Mouse (Mus musculus): Measurements from ENCODE around the gene Snrk.
A peak's percentile ranks its signal among the peaks of the same experiment; 100 is the strongest.

Gene Snrk

DNA sequence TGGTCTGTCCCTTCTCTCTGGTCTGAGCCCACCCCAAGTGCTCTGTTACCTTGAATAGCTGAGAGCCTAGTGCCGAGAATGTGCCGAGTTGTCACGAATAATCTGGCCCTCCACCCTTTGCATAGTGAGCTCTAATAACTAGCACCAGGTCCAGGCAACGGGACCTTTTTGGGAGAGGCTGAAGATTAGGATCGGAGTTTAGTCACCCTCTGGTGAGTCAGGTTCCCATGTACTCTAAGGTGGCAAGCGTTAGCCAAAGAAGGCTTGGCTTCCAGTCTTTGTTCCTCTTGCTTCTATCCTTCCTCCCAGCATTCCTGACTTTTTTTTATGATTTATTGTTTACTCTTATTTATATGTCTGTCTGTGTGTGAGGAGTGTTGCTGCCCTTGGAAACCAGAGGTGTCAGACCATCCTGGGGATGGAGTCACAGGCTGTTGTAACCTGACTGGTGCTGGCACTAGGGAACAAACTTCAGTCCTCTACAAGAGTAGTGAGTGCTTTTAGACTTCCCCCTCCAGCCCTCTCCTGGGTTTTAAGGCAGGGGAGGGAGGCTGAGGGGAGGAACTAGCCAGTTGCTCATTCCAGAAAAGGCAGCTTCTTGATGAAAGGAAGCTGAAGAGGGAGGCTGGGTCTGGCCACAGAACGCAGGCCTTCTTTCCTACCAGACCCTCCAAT is 9.2 kb upstream of the Snrk start:
- no peak for DNase-seq (ENCODE audit: low spot score)

DNA sequence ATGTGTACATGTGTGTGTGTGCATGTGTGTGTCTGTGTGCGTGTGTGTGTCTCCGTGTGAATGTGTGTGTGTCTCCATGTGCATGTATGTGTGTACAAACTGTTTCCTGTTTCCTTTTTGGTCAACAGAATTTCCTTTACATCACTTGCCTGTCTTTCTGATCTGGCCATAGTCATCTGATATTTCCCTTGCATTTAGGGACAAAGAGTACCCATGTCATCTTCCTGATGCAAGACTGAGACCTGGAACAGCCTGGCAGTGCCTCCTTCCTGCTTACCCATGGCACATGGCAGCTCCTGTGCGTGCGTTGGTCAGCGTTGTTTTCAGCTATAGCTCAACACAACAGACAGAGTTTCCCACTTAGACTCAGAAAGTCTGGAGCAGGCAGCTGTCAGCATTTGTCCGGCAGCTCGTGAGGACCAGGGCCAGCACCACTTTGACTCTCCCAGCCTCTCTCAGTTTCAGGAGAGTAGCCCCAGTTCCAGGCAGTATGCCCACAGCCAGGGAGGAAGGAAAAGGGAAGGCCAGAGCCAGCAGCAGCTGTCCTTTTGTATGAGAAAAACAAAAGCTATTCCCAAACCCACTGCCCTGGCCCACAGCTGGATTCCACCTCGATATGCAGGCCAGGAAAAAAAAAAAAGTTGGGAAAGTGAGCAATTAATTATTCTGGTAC is 7.4 kb upstream of the Snrk start:
- peak; percentile 83 for DNase-seq (ENCODE audit: low spot score)

DNA sequence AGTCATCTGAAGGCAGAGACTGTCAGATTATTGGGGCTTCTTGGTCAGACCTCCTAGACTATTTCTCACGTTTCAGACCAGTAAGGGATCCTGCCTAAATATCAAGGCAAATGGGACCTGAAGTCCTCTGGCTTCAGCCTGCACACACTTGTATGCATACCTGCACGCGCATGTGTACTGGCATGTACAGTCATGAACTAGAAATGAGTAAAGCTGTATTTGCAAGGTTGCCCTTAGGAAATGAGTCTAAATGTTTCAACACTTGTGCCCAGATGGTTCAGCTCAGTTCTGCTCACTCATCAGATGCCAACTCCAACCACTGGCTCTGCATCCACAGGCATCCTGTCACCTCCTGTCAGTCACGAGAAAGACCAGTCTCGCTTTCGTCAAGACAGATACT is 6.6 kb upstream of the Snrk start:
- DNase-seq (ENCODE audit: low spot score): no peak

DNA sequence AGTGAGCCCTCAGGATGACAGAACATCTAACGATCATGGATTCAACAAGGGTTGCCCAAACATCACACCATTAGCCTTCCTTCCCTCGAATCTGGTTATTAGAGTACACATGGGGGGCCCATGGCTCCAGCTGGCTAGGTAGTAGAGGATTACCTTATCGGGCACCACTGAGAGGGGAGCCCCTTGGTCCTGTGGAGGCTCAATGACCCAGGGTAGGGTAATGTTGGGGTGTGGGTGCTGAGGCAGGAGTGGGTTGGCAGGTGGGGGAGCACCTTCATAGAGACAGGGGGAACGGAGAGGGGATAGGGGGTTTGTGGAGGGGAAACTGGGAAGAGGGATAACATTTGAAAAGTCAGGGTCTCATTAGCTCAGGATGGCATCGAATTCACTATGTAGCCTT is 6.1 kb upstream of the Snrk start:
- DNase-seq (ENCODE audit: low spot score): no peak

DNA sequence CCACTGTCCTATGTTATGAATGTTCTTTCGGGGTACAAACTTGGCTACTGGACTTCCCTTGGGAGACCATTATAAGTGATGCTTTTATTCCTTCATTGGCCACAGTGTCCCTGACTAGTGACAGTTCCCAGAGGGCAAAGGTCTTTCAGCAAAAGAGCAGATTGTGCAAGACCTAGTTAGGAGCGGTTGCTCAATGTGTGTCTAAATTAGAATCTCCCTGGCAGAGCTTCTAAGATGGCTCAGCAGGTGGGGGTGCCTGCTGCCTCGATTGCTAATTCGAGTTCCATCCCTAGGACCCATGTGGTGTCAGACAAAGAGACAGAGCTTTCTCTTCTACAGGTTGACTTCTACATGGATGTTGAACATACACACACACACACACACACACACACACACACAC is 1.5 kb upstream of the Snrk start:
- peak; percentile 63 for DNase-seq (ENCODE audit: low spot score)

DNA sequence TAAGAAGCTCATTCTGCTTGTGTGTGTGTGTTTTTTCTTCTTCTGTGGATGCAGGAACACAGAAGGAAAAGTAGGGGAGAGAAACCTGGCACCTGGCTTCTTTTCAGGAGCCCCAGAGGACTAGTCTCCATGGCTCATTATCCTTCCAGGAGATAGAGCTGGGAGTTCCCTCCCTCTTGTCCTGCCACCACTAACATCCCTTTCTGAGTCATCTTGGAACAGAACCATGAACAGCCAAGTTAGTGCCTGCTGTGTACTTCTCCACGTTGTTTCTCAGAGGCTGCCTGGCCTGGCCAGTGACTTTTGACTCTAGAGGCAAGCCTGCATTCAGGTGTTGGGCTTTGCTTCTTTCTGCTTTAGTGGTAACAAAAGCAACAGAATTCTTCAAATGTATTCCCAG is 707 bp upstream of the Snrk start:
- no peak for DNase-seq (ENCODE audit: low spot score)

DNA sequence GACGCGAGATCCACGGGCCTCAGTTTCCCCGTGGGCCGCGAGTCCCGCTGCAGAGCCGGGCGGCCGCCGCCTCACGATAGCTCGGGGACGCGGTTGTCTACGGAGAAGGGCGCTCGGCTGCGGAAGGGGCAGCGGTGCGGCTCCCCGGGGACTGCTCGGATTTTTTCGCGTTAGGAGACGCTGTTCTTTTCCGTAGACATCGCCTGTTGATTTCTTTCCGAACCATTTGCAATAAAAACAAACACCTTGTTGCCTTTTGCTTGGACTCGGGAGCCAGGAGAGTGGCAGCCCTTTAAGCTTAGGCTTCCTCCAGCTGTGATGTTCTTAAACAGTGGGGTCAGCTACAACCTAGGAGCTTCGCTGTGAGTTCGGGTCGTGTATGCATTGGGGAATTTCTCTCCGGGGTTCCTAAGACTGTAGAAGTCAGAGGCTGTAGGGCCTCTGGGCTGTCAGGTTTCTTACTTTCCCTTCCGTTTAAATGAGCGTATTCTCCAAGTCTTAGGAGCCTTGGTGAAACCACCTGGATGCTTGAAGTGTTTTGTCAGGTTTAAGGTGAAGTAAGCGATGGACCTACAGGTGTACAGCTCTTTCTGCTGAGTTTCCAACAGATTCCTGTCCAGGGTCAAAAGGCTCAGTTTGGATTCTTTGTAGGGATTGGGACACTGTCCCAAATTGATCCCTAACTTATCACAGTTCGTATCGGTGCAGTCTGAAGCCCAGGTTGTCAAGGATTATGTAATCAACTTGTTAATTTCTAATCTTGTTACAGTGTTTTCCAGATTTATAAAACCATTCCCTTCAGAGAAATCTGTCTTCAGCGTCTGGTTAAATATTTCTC is 845 bp downstream of the Snrk start:
- DNase-seq (ENCODE audit: low spot score): no peak

DNA sequence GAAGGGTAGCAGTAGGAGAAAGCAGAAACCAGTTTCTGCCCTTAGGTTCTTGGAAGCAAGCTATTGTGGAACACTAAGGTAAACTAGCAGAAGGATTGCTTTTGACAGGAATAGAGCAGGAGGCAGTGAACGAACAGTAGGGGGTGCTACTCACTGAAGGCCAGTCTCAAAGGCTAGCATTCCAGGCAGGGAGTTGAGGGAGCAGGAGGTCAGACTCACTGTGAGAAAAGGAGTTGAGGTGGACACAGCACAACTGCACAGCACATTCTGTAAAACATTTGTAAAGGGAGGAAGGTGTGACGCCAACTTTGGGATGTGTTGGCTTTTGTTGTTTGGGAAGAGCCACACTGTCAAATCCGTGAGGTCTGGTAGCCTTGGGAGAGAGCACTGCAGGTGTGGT is 3.0 kb downstream of the Snrk start:
- DNase-seq (ENCODE audit: low spot score): peak; percentile 88

DNA sequence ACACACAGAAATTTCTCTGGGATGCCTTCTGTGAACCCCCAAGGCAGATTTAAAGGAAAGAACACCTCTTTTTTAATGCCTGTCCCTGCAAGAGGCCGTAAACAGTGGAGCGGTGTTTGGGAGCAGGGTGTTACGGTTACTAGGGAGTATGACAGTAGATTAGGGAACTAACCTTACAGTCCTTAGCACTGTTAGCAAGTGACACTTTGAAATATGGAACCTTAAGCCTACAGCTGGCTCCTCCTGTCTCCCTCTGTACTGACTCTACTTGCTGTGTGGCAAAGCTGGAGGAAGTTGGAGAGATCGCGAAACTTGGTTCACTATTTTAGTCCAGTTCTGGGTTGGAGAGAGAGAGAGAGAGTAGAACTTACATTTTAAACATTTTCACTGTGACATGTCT is 5.0 kb downstream of the Snrk start:
- no peak for DNase-seq (ENCODE audit: low spot score)

DNA sequence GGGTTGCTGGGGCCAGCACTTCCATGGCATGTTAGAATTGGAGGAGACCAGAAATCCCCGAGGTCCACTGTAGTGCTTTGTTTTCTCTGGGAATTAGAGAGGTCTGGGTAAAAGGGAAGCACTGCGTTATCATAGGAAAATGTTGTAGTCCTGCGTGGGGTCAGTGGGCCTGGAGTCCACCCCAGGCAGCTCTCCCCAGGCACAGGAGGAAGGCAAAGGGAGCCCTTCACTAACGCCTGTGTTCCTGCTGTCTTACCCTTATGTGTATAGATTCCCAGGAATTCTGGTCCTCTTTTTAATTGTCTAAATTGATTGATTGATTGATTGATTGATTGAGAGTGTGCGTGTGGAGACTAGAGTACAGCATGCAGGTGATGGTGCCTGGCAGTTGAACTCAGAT is 6.1 kb downstream of the Snrk start:
- no peak for DNase-seq (ENCODE audit: low spot score)

DNA sequence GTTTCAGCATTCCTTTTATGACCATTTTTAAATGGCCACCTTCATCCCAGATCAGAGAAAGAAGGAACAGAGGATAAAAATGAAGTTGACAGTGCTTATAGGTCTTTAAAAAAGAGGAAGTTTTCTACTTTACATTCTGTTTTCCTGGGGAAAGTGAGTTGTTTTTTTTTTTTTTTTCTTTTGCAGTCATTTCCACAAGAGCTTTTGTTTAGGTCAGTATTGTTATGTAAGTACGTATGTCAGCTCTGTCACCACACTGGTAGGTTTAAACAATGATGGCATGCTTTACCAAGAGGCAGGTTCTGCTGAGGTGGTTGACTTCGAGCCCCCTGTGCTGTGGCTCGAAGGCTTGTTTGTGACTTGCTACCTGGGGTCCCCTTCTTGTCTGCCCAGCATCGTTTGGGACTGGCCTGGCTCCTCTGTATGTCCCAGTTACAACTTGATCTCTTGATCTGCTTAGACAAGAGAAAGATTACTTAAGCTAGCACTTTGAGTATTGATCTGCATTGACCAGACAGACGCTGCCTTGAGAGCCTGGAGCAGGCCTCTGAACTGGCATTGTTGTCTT is 8.7 kb downstream of the Snrk start:
- no peak for DNase-seq (ENCODE audit: low spot score)

DNA sequence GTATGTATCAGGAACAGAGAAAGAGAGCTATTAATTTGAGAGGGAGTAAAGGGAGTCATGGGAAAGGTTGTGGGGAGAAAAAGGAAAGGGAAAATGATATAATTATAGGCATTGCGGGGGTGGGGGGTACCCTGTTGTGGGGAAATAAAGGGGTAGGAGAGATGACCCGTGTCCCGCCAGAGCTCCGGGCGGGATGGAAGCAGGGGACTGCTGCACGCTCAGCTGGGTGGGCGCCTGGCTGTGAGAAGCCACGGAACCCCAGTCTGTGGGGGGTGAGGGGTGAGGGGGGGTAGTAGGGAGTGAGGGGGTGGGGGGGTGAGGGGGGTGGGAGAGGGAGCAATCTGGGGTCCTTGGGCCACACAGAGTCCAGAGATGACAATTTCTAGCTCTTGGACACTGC is 9.7 kb downstream of the Snrk start:
- no peak for DNase-seq (ENCODE audit: low spot score)

DNA sequence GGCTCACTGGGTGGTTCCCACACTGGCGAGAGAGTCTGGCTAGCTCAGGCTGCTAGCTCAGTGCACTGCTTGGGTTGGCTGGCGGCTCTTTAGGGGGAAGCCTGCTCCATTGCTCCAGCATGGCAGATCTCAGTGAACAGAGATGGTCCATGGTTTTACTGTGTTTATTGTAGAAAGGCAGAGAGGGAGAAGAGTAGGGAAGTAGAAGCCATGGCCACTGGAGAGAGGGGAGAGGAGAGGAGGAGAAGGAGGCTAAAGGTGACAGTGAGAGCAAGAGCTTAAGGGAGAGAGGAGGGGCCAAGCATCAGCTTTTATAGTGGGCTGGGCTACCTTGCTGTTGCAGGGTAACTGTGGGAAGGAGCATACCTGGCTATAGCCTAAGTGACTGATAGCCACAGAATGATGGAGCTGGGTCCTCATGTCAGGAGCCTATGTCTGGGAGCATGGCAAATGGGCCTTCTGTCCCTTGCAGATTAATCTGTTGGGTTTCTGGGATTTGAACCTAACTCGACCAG is 10.3 kb downstream of the Snrk start:
- no peak for DNase-seq (ENCODE audit: low spot score)

DNA sequence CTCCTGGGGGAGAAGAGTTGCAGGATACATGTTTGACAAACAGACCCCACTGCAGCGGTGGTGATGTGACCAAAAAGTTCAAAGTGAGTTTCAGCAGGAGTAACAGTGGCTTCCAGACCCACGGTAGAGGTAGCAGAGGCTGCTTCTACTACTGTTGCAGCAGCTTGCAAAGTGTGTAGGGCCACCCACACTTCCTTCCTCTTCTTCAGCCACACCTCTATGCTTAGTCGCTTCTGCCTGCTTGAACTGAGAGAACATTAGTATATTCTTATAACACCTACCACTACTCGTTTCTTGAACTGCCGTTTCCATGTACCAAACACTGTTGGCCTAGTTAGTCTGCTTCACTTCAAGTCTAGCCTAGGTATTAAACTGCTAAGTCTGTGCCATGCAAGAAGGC is 11.6 kb downstream of the Snrk start:
- peak; percentile 57 for DNase-seq (ENCODE audit: low spot score)

DNA sequence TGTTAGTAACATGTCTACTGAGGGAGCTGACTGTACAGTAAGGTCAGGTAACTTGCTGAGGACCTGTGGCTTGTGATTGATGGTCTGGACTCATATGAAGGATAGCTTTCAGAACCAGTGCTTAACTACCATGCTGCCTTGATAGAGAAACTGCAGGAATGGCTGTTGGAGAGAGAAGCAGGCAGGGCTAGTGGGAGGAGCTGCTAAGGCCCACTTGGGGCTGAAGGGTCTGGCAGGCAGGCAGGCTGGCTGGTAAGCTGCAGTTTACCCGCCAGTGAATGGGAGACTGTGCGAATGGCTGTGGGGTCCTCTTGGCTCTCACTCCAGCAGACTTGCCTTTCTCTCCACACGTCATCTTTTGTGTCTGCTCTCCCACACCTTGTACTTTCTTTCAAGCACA is 13.6 kb downstream of the Snrk start:
- no peak for DNase-seq (ENCODE audit: low spot score)

DNA sequence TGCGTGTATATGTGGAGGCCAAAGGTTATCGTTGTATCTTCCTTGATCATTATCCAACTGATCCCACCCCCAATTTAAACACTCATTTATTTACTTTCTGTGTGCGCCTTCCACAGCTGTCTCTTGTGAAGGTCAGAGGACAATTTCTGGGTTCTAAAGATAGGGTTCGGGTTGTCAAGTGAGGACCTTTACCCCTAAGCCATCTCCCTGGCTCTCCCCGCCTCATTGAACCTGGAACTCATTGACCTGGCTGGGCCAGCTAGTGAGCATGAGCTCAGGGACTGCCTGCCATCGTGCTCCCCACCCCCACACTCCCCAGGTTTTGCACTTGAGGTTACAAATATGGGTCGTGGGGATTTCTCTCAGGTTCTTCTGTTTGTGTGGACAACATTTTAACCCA is 15.1 kb downstream of the Snrk start:
- no peak for DNase-seq (ENCODE audit: low spot score)

DNA sequence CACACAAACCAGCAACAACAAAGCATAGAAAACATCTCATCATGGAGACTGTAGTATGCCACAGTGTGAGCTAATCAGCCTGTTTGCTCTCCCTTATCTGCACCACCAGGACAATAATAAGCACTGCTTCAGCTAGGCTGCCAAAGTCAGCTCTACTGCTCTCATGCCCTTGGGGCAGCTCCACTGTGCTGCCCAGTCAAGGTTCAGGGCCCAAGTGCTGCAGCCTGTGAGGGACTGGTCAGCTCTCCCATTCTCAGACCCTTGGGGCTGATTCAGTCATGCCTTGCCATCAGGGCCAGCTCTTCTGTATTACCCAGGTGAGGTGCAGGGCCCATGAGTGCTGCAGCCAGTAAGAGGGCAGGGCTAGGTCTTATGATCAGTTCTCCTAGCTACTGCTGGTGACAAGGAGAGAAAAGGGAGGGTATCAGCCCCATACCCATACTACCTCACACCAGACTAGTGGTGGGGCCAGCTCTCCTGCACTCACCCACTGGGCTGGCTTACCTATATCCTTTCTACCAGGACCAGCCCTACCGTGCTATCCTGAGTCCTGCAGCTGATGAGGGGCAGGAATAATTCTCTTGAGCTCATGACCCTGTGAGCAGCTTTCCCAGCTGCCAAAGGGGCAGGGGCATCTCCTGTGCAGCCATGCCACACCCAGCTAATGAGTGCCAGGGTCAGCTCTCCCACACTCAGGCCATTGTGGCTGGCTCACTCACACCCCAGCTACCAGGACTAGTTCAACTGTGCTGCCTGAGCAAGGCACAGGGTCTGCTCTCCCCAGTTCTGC is 18.2 kb downstream of the Snrk start:
- DNase-seq (ENCODE audit: low spot score): no peak

DNA sequence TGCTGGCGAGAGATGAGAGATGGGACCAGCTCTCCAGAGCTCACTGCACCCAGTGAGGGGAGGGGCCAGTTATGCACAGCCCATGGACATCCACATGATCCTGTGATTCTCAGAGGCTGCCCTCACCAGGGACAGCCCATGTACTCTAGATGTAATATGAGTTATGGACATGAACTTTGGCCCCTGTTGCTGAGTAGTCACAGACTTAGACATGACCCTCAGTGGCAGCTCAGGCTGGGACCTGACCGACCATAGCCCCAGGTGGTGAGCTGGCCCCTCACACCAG is 18.8 kb downstream of the Snrk start:
- no peak for DNase-seq (ENCODE audit: low spot score)

DNA sequence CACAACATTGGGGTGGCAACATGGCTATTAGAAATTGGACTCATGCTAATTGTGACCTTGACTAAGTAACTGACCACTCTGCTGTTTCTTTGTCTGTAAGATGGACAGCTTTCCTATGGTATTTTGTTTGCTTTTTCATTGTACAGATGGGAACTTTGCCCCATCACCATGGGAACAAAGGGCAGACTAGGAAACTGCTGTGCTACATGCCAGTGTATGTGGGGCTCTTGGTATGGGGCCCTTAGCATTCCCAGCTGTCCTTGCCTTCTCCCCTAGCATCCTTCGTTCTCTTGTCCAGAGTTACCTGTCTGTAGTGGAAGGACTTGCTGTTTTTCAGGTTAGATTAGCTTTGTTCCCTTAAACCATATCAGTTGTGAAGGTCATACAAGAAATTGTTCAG is 20.9 kb downstream of the Snrk start:
- DNase-seq (ENCODE audit: low spot score): no peak

DNA sequence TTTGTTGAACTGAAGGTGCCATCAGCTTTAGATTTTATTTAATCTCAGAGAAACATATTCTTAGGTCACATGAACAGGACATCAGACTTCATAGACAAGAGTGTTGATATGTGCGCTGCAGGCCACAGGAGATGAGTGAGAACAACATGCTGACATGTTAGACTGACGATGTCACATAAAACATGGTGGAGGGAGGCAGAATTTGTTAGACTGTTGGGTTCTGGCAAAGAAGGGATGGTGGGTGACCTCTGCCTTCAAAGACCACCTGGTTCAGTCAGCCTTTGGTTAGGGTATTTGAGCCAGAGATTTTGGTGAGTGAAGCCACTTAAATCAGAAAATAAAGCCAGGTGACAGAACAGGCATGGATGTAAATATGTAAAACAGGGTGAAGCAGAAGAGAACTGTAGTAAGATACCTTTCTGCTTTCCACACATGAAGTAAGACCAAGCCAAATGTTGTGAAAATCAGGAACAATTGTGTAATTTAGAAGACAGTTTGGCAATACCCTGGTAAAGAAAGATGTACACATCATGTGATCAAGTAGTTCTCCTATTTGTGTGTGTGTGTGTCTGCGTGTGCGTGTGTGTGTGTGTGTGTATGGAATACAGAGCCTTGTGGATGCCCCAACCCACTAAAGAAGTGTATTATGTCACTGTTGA is 21.4 kb downstream of the Snrk start:
- DNase-seq (ENCODE audit: low spot score): no peak

DNA sequence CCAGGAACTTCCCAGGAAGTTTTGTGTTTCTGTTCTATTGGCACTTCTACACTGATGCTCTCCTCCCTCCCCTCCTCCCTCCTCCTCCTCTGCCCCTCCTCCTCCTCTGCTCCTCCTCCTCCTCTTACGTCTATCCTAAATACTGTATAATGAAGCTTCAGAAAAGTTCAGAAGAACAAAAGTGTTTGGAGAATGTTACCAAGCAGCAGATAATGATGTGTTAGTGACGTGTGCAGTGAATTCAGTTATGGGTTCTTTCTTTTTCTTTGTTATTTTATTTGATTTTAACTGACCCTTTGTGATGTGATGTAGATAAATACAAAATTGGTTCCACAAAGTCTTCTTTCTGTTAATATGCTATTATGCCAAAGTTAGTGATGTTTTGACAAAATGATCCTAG is 22.2 kb downstream of the Snrk start:
- DNase-seq (ENCODE audit: low spot score): no peak

DNA sequence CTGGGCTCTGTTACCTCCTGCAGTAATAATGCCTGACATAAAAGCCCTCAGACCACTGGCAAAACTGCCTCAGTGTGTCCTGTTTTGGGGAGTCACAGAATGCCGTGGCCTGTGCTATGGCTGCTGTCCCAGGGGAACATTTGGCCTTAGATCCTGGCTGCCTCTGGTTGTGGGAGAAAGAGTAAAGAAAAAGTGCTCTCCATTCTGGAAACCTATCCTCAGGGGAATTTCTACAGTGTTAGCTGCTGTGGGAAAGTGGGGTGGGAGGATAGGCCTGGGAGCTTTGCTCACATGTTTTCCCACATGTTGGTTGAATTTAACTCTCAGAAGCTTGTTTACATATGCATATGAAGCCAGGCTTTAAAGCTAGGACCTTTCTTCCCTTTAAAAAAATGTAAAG is 26.2 kb downstream of the Snrk start:
- DNase-seq (ENCODE audit: low spot score): no peak
